30 mouse cellular contexts compared by ENCODE assay signal in the genomic region with DNA sequence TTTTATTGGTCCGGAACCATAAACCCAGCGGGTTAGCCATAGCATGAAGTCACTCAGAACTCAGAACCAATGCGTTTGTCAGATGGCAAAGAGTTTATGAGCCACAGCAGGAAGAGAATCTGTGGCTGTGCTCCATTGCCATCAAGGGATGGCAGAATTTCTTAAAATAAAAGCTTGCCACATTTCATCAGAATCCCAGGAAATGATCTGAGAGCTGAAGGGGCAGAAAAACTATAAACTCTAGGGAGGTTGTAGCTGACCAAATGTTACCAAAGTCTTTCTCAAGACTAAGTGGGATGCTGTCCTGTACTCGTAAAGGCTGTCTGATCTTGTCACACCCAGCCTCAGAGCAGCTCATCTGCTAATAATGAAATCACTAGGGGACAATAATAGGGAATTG. TPM values are rescaled to one million over a fixed set of nuclear protein-coding genes. Genes with fewer than 3 reads are reported as not detected.
"Had no signal": no experiment of that assay in that cellular context is flagged by ENCODE, and none has a peak within 500 bp of the region (broad histone marks: within the 10 kb centered on the region; RNA-seq: fewer than 3 reads in every experiment).

No protein-coding gene starts in this region.

- H3K9ac ChIP-seq: limb, embryonic 12.5 days; limb, embryonic 13.5 days; limb, embryonic 15.5 days; liver, embryonic 12.5 days; liver, embryonic 13.5 days; liver, embryonic 14.5 days; liver, embryonic 15.5 days; liver, postnatal 0 days; lung, embryonic 14.5 days; lung, embryonic 15.5 days; midbrain, embryonic 12.5 days; midbrain, embryonic 13.5 days; midbrain, embryonic 15.5 days had no signal

- H3K36me3 ChIP-seq: limb, embryonic 10.5 days; limb, embryonic 12.5 days; limb, embryonic 13.5 days; limb, embryonic 15.5 days; liver, embryonic 12.5 days; liver, embryonic 13.5 days; liver, embryonic 15.5 days; lung, embryonic 15.5 days; midbrain, embryonic 10.5 days; midbrain, embryonic 12.5 days; midbrain, embryonic 13.5 days; midbrain, embryonic 15.5 days had no signal

- H3K27me3 ChIP-seq: limb, embryonic 12.5 days; limb, embryonic 13.5 days; limb, embryonic 15.5 days; liver, embryonic 12.5 days; liver, embryonic 13.5 days; liver, embryonic 15.5 days; lung, embryonic 15.5 days; megakaryocyte, embryonic 14.5 days; midbrain, embryonic 12.5 days; midbrain, embryonic 13.5 days; midbrain, embryonic 15.5 days had no signal

- ATAC-seq: liver, embryonic 12.5 days; liver, postnatal 0 days; lung, postnatal 0 days; midbrain, embryonic 13.5 days; midbrain, embryonic 15.5 days; midbrain, embryonic 16.5 days had no signal

- H3K27ac ChIP-seq: limb, embryonic 10.5 days; limb, embryonic 12.5 days; limb, embryonic 13.5 days; limb, embryonic 15.5 days; liver, embryonic 12.5 days; liver, embryonic 13.5 days; liver, embryonic 14.5 days; liver, embryonic 15.5 days; lung, embryonic 15.5 days; macrophage; midbrain, embryonic 10.5 days; midbrain, embryonic 12.5 days; midbrain, embryonic 13.5 days; midbrain, embryonic 15.5 days had no signal

- DNase-seq: left cerebral cortex, postnatal 4 days; liver; liver, embryonic 13.5 days; liver, postnatal 0 days; lung, adult 18-20 months; lung, adult 2 months; lung, embryonic 14.5 days; lung, postnatal 10 days; lung, postnatal 14 days; lung, postnatal 36 days; lung, postnatal 4 days; midbrain, embryonic 14.5 days had no signal

- H3K4me3 ChIP-seq: limb, embryonic 10.5 days; limb, embryonic 12.5 days; limb, embryonic 13.5 days; limb, embryonic 15.5 days; liver, embryonic 12.5 days; liver, embryonic 13.5 days; liver, embryonic 15.5 days; lung, embryonic 15.5 days; megakaryocyte, embryonic 14.5 days; midbrain, embryonic 10.5 days; midbrain, embryonic 12.5 days; midbrain, embryonic 13.5 days; midbrain, embryonic 15.5 days; myocyte had no signal

- H3K4me1 ChIP-seq: limb, embryonic 10.5 days; limb, embryonic 12.5 days; liver, embryonic 12.5 days; liver, embryonic 13.5 days; liver, embryonic 15.5 days; megakaryocyte, embryonic 14.5 days; midbrain, embryonic 10.5 days; midbrain, embryonic 13.5 days had no signal

RNA-seq across cellular contexts. Expression of a gene that starts 36.7 kb away (rescaled TPM):
- total RNA-seq: monocyte, adult 5-6 weeks had no signal
